ENCODE assay signal across 8 mouse cellular contexts in genomic region chr7:80781444-80782120, GRCm38 (mm10). TPM values are rescaled to one million over a fixed set of nuclear protein-coding genes. Genes with fewer than 3 reads are reported as not detected.
DNase-seq lines count a peak whose midpoint lies in the region; ATAC-seq and TF ChIP-seq lines count a peak whose summit lies in the region.

No protein-coding gene starts in this region.

- TF ChIP-seq POLR2A in small intestine, adult 2 months (IDR thresholded peaks at IDR 0.05; ENCODE audit: low read depth, low read length) = no peak

- WGBS in lung, embryonic 16.5 days = 52% methylated on average over 9 of the region's 9 CpGs
- WGBS in small intestine, adult 2 months = 19% methylated on average over 9 of the region's 9 CpGs

- H3K9me3 ChIP-seq in lung, embryonic 16.5 days (ENCODE audit: control insufficient read depth, low read length) = no peaks in the 10 kb centered on the region

- intact Hi-C loops in left cerebral cortex, adult 2 months (cut with DNase I) = no loop called here

- no peaks in the 10 kb centered on the region for H3K27me3 ChIP-seq in lung, embryonic 16.5 days (ENCODE audit: control insufficient read depth, insufficient read depth, low read depth, low read length)
- H3K27me3 ChIP-seq in small intestine, adult 2 months (ENCODE audit: control insufficient read depth, insufficient read depth, low read length) = no peaks in the 10 kb centered on the region

- no peak for TF ChIP-seq CTCF in small intestine, adult 2 months (IDR thresholded peaks at IDR 0.05; ENCODE audit: extremely low read depth, insufficient read length, insufficient replicate concordance, low read depth, low read length)
- no peak for TF ChIP-seq CTCF in left cerebral cortex, adult 2 months (IDR thresholded peaks at IDR 0.05)

- no peaks in the 10 kb centered on the region for H3K36me3 ChIP-seq in lung, embryonic 16.5 days (ENCODE audit: control insufficient read depth, insufficient read depth, low read length)
- 0 out of 2 replicates have a peak, but pooled peaks cover 2% of the 10 kb centered on the region for H3K36me3 ChIP-seq in small intestine, adult 2 months (ENCODE audit: control insufficient read depth, insufficient read depth, low read length)

- DNase-seq in lung, postnatal 4 days = no peak
- peak; percentile 34 for DNase-seq in gastrocnemius, postnatal 10 days
- DNase-seq in kidney, adult 9 months = peak; percentile 41
- DNase-seq in frontal cortex, postnatal 25 days (ENCODE audit: low spot score in 2 of 2) = no peak
- DNase-seq in left cerebral cortex, adult 2 months (ENCODE audit: extremely low spot score in 1 of 2, low spot score in 2 of 2) = no peak
- DNase-seq in spleen, postnatal 36 days (ENCODE audit: low spot score in 2 of 2) = no peak

- no peak for ATAC-seq in lung, embryonic 16.5 days (ENCODE audit: low read depth)

- no peak overlapping the region for H3K9ac ChIP-seq in lung, embryonic 16.5 days (ENCODE audit: low read length)

- H3K4me2 ChIP-seq in lung, embryonic 16.5 days (ENCODE audit: low read depth, low read length) = no peak overlapping the region

- H3K4me3 ChIP-seq in lung, embryonic 16.5 days (ENCODE audit: low read length) = no peak overlapping the region
- 0 out of 2 replicates have a peak overlapping the region, but pooled peaks have one; percentile 7 for H3K4me3 ChIP-seq in small intestine, adult 2 months (ENCODE audit: low read depth, low read length)
- H3K4me3 ChIP-seq in left cerebral cortex, adult 2 months = no peak overlapping the region

- H3K4me1 ChIP-seq in lung, embryonic 16.5 days (replicated peaks; ENCODE audit: control insufficient read depth, insufficient read depth, low read length) = peaks cover 36% of the 10 kb centered on the region
- peaks cover 42% of the 10 kb centered on the region for H3K4me1 ChIP-seq in small intestine, adult 2 months (ENCODE audit: control insufficient read depth, insufficient read depth, insufficient read length, low read length)

- peak overlapping the region; percentile 45 for H3K27ac ChIP-seq in lung, embryonic 16.5 days (ENCODE audit: low read length)
- H3K27ac ChIP-seq in small intestine, adult 2 months (ENCODE audit: insufficient read depth, low read depth, low read length) = peak overlapping the region; percentile 83
- H3K27ac ChIP-seq in left cerebral cortex, adult 2 months = no peak overlapping the region

RNA-seq across cellular contexts. Expression of gene Iqgap1, which starts 44.2 kb away (rescaled TPM):
- polyA plus RNA-seq in lung, embryonic 16.5 days (2015; fragmentation: Nextera tagmentation; extraction: Ambion mirVana) = 136 and 141 TPM in 2 replicates
- total RNA-seq in gastrocnemius, postnatal 10 days (2021) = 10 to 100 TPM; 38.7 to 60.1 TPM
- 16.5 and 28.9 TPM in 2 replicates for polyA plus RNA-seq in small intestine, adult 2 months (2012; rRNA removed)
- total RNA-seq in left cerebral cortex, adult 2 months (2021) = 10 to 100 TPM; 26.0 to 27.3 TPM

Comparison
In these comparisons a context has a peak if more than half of its experiments do, and no peak if none do; other contexts are left out.
1. DNase-seq: peak in gastrocnemius, postnatal 10 days (single experiment) and kidney, adult 9 months (single experiment); none in lung, postnatal 4 days (0 of 2), frontal cortex, postnatal 25 days (0 of 2), left cerebral cortex, adult 2 months (0 of 2) and spleen, postnatal 36 days (0 of 2).